Mouse (Mus musculus): ENCODE results near the gene Gpr137c. TPM values are rescaled to one million over a fixed set of nuclear protein-coding genes. Genes with fewer than 3 reads are reported as not detected.

Gpr137c gene
- polyA plus RNA-seq, 1 experiment: 2.1 TPM

- H3K4me3 ChIP-seq (ENCODE audit: low read depth, low read length): peak overlapping the region; percentile 74
- TF ChIP-seq CTCF (IDR thresholded peaks at IDR 0.05; ENCODE audit: extremely low read depth, insufficient read length, insufficient replicate concordance, low read depth, low read length) (no peak), POLR2A (IDR thresholded peaks at IDR 0.05; ENCODE audit: low read depth, low read length) (no peak)
- H3K27me3 ChIP-seq (ENCODE audit: control insufficient read depth, insufficient read depth, low read length): no peaks in the 10 kb centered on the region
- H3K4me1 ChIP-seq (ENCODE audit: control insufficient read depth, insufficient read depth, insufficient read length, low read length): peaks cover 2% of the 10 kb centered on the region; the same call in 1 of the 2 replicates
- 14% methylated on average over 11 of the region's 11 CpGs for WGBS
- no peaks in the 10 kb centered on the region for H3K36me3 ChIP-seq (ENCODE audit: control insufficient read depth, insufficient read depth, low read length)
- H3K27ac ChIP-seq (ENCODE audit: insufficient read depth, low read depth, low read length): no peak overlapping the region
Observed at GRCm38 (mm10) chr14:45220957-45221630, 1.6 kb downstream of the Gpr137c start.

GRCm38 (mm10) chr14:45239042-45239441, 19.5 kb downstream of the Gpr137c start:
- WGBS: 69% methylated on average over 2 of the region's 2 CpGs
- TF ChIP-seq CTCF (IDR thresholded peaks at IDR 0.05; ENCODE audit: extremely low read depth, insufficient read length, insufficient replicate concordance, low read depth, low read length) (no peak), POLR2A (IDR thresholded peaks at IDR 0.05; ENCODE audit: low read depth, low read length) (no peak)
- Histone ChIP-seq H3K4me1 (ENCODE audit: control insufficient read depth, insufficient read depth, insufficient read length, low read length) (no peaks in the 10 kb centered on the region), H3K36me3 (ENCODE audit: control insufficient read depth, insufficient read depth, low read length) (no peaks in the 10 kb centered on the region), H3K27me3 (ENCODE audit: control insufficient read depth, insufficient read depth, low read length) (no peaks in the 10 kb centered on the region), H3K27ac (ENCODE audit: insufficient read depth, low read depth, low read length) (no peak overlapping the region), H3K4me3 (ENCODE audit: low read depth, low read length) (no peak overlapping the region)

GRCm38 (mm10) chr14:45241613-45242012, 22.1 kb downstream of the Gpr137c start:
- TF ChIP-seq POLR2A (IDR thresholded peaks at IDR 0.05; ENCODE audit: low read depth, low read length) (no peak), CTCF (IDR thresholded peaks at IDR 0.05; ENCODE audit: extremely low read depth, insufficient read length, insufficient replicate concordance, low read depth, low read length) (no peak)
- no peaks in the 10 kb centered on the region for H3K36me3 ChIP-seq (ENCODE audit: control insufficient read depth, insufficient read depth, low read length)
- 70% methylated on average over 1 of the region's 1 CpGs for WGBS

GRCm38 (mm10) chr14:45251548-45252076, 32.1 kb downstream of the Gpr137c start:
- TF ChIP-seq POLR2A (IDR thresholded peaks at IDR 0.05; ENCODE audit: low read depth, low read length) (no peak), CTCF (IDR thresholded peaks at IDR 0.05; ENCODE audit: extremely low read depth, insufficient read length, insufficient replicate concordance, low read depth, low read length) (no peak)
- no peaks in the 10 kb centered on the region for H3K36me3 ChIP-seq (ENCODE audit: control insufficient read depth, insufficient read depth, low read length)
- 85% methylated on average over 4 of the region's 4 CpGs for WGBS
- H3K4me1 ChIP-seq (ENCODE audit: control insufficient read depth, insufficient read depth, insufficient read length, low read length): no peaks in the 10 kb centered on the region
- H3K27ac ChIP-seq (ENCODE audit: insufficient read depth, low read depth, low read length): no peak overlapping the region
- no peaks in the 10 kb centered on the region for H3K27me3 ChIP-seq (ENCODE audit: control insufficient read depth, insufficient read depth, low read length)
- no peak overlapping the region for H3K4me3 ChIP-seq (ENCODE audit: low read depth, low read length)

More at GRCm38 (mm10) chr14:45241613-45242012, 22.1 kb downstream of the Gpr137c start:
- H3K27ac ChIP-seq (ENCODE audit: insufficient read depth, low read depth, low read length): no peak overlapping the region
- no peaks in the 10 kb centered on the region for H3K4me1 ChIP-seq (ENCODE audit: control insufficient read depth, insufficient read depth, insufficient read length, low read length)
- no peaks in the 10 kb centered on the region for H3K27me3 ChIP-seq (ENCODE audit: control insufficient read depth, insufficient read depth, low read length)
- no peak overlapping the region for H3K4me3 ChIP-seq (ENCODE audit: low read depth, low read length)

- no peaks in the 10 kb centered on the region for H3K4me1 ChIP-seq (ENCODE audit: control insufficient read depth, insufficient read depth, insufficient read length, low read length)
- TF ChIP-seq CTCF (IDR thresholded peaks at IDR 0.05; ENCODE audit: extremely low read depth, insufficient read length, insufficient replicate concordance, low read depth, low read length) (no peak), POLR2A (IDR thresholded peaks at IDR 0.05; ENCODE audit: low read depth, low read length) (no peak)
- no peak overlapping the region for H3K4me3 ChIP-seq (ENCODE audit: low read depth, low read length)
- no peak overlapping the region for H3K27ac ChIP-seq (ENCODE audit: insufficient read depth, low read depth, low read length)
- no peaks in the 10 kb centered on the region for H3K36me3 ChIP-seq (ENCODE audit: control insufficient read depth, insufficient read depth, low read length)
- WGBS: 82% methylated on average over 3 of the region's 3 CpGs
- H3K27me3 ChIP-seq (ENCODE audit: control insufficient read depth, insufficient read depth, low read length): no peaks in the 10 kb centered on the region
Observed at GRCm38 (mm10) chr14:45263831-45264592, 44.5 kb downstream of the Gpr137c start.

GRCm38 (mm10) chr14:45275816-45276215, 56.3 kb downstream of the Gpr137c start:
- Histone ChIP-seq H3K27ac (ENCODE audit: insufficient read depth, low read depth, low read length) (no peak overlapping the region), H3K4me1 (ENCODE audit: control insufficient read depth, insufficient read depth, insufficient read length, low read length) (no peaks in the 10 kb centered on the region; the same call in 1 of the 2 replicates), H3K36me3 (ENCODE audit: control insufficient read depth, insufficient read depth, low read length) (no peaks in the 10 kb centered on the region), H3K4me3 (ENCODE audit: low read depth, low read length) (no peak overlapping the region), H3K27me3 (ENCODE audit: control insufficient read depth, insufficient read depth, low read length) (no peaks in the 10 kb centered on the region)
- WGBS: 93% methylated on average over 6 of the region's 6 CpGs
- TF ChIP-seq CTCF (IDR thresholded peaks at IDR 0.05; ENCODE audit: extremely low read depth, insufficient read length, insufficient replicate concordance, low read depth, low read length) (no peak), POLR2A (IDR thresholded peaks at IDR 0.05; ENCODE audit: low read depth, low read length) (no peak)

- Histone ChIP-seq H3K27me3 (ENCODE audit: control insufficient read depth, insufficient read depth, low read length) (no peaks in the 10 kb centered on the region), H3K4me3 (ENCODE audit: low read depth, low read length) (no peak overlapping the region), H3K4me1 (ENCODE audit: control insufficient read depth, insufficient read depth, insufficient read length, low read length) (no peaks in the 10 kb centered on the region), H3K36me3 (ENCODE audit: control insufficient read depth, insufficient read depth, low read length) (peaks cover 6% of the 10 kb centered on the region), H3K27ac (ENCODE audit: insufficient read depth, low read depth, low read length) (no peak overlapping the region)
- 65% methylated on average over 3 of the region's 3 CpGs for WGBS
- TF ChIP-seq POLR2A (IDR thresholded peaks at IDR 0.05; ENCODE audit: low read depth, low read length): no peak
- no peak for TF ChIP-seq CTCF (IDR thresholded peaks at IDR 0.05; ENCODE audit: extremely low read depth, insufficient read length, insufficient replicate concordance, low read depth, low read length)
Observed at GRCm38 (mm10) chr14:45282066-45282465, 62.5 kb downstream of the Gpr137c start.

All from small intestine, adult 2 months (tissue).